Mouse (Mus musculus) embryo, embryonic 11 days (tissue): Measurements from ENCODE around the gene Atp6v0d1.
"Not testable (repeated sequence)": the region's sequence is repeated elsewhere in the genome, so short reads cannot be mapped to it uniquely, and the experiment has no call there.

Source experiments
- DNase-seq: peaks from one replicate; pipeline ENCODE4 v3.0.0-alpha.2; 2015

Atp6v0d1 gene

DNA sequence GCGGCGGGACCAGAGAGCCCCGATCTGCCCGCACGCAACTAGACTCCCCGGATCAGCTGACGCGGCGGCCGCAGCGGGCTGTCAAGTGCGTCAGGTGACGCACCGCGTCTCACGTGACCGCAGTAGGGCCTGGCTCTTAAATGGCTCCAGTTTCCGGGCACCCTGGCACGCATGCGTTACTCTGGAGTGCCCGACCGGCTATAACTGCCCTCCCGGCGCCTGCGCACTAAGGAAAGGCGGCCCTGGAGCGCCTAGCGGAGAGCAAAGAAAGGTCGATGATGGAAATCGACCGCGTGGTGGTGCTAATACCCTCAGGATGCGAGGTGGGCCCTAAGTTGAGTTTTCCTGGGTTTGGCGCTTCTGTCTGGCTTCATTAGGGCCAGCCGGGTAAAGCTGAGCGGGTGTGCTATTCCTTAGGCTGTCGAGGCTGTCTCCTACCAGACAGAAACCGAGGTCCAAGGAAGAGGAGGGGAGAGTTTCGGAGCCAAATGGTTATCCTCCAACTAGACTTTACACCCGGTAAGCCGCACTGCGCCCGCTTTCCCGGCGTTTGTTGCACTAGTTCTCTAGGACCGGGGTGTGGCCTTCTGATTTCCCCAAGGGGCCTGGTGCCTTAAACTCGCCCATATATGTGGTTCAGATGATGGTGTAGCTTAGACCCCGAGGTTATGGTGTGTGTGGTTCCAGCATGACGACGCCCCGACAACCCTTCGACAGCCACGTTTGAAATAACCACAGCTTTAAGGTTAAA is at the start of gene Atp6v0d1:
TSS of gene Atp6v0d1 (minus strand) at position 96 of the 751 bp plus-strand sequence.
- DNase-seq = peak; percentile 100

DNA sequence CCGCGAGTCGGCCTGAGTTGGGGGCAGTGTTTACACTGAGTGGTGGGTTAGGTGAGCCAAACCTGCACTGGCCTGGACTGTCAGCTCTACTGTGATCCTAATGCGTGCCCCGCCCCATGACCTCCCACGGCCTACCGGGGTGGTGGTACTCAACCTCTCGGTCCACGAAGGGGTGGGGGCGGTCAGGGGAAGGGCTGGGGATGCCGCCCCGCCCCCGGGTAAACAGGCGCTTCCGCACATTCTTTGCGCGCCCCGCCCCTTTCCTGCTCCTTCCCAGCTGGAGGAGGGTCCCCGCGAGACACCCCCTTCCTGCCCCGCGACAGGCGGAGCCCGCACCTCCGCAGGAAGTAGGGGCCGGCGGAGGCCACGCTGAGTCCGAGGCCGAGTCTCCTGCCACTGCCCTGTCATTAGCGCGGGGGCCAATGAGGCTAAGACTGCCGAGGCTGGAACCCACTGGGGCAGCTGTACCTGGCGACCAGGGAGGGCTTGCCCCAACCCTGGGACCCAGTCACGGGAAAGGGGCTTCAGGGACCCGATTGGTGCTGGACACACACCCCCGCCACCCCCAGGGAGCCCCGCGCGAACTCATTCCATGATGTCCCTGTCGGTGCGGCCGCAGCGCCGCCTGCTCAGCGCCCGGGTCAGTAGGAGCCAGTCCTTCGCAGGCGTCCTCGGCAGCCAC is 48.1 kb upstream of the Atp6v0d1 start:
- peak; percentile 72 for DNase-seq

DNA sequence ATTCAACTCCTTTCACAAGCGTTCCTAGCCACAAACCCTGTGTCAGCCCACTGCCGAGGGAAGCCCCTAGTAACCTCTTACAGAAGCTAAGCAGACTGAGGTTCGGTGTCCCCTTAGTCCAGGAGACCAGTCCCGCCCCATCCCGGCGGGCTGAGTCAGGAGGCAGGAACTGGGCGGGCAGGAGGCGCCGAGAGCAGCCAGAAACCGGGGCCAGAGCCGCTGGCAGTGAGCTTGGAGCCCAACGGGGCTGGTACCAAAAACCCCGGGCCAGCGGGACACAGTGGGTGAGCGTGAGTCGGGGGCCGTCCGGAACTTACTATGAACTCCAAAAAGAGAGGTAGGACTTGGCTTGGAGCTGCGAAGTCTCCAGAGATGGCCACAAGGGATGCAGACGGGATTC is 47.2 kb upstream of the Atp6v0d1 start:
- DNase-seq = peak; percentile 41

DNA sequence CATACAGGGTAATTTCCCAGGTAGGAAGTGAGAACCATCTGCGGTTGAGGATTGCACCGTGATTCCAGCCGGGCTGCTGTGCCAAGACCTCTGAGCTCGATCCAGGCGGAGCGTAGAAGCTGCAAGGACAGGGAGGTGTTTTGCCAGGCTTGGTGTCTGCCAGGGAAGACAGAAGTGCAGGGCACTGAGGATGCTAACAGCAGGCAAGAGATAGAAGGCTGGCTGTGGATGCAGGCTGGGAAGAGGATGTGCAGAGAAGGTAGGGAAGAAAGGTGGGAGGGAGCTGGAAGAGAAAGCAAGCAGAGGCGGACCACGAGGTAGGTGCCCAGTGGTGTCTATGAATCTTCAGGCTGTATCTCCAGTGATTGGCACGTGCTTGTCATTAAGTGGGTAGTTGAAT is 46.0 kb upstream of the Atp6v0d1 start:
- no peak for DNase-seq

DNA sequence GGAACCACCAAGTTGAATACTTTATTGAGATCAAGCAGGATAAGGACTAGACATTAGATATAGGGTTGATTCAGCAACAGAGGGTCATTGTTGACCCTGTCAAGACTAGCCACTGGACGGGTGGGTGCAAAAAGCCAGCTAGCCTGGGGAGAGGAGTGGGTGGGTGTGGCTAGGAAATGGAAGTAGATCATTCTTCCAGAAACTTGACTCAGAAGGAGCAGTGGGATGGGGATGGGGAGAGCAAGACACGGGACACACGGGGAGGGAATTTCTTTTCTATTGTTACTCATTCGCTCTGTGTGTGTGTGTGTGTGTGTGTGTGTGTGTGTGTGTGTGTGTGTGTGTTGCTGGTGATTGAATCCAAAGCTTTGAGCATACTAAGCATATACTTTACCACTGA is 43.9 kb upstream of the Atp6v0d1 start:
- no peak for DNase-seq

DNA sequence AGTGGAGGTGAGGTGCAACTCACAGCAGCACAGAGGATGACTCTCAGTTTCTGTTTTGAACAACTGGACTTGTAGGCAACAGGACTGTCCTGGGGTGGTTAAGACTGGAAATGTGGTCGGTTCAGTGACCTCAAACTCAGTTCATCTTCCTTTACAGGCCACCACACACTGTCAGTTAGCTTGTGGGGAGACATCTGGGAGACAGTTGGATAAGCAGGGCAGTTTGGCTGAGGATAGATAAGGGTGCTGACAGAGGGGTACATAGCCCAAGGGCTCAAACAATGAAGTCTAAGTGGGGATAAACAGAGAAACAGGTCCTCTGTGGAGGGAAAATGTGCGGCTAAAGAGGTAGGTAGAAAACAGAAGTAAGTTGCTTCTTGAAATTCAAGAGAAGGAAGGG is 43.5 kb upstream of the Atp6v0d1 start:
- no peak for DNase-seq

DNA sequence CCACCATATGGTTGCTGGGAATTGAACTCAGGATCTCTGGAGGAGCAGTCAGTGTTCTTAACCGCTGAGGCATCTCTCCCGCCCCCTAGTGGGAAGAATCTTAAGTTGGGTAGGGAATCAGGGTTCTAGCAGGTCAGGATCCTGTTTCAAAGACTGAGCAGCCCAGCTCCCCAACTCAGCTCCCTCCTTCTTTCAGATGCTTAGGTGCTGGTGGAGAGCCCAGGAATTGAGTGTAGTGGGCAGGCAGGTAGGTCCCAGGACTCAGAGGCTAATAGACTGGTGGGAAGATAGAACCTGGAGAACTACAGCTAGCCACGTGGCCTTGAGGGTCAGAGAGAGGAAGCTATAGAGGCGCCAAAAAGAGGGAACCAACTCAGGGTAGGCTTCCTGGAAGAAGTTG is 41.8 kb upstream of the Atp6v0d1 start:
- DNase-seq = peak; percentile 72

DNA sequence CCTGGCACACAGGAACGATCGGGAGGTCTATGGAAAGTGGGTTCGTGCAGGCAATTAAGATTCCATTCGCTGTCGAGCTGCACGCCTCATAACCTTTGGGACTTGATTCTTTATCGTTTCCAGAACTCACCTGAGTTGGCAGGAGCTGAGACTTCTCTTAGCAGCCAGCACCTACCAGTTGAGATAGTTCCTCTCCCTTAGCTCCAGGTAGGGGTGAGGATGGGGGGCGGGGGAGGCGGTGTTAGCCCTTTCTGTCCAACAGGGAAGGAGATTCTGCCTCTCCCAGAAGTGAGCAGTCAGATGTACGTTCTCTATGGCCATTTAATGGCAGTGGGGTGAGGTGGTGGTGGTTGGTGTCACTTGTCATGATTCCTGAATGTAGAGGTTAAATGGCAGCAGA is 41.2 kb upstream of the Atp6v0d1 start:
- no peak for DNase-seq

DNA sequence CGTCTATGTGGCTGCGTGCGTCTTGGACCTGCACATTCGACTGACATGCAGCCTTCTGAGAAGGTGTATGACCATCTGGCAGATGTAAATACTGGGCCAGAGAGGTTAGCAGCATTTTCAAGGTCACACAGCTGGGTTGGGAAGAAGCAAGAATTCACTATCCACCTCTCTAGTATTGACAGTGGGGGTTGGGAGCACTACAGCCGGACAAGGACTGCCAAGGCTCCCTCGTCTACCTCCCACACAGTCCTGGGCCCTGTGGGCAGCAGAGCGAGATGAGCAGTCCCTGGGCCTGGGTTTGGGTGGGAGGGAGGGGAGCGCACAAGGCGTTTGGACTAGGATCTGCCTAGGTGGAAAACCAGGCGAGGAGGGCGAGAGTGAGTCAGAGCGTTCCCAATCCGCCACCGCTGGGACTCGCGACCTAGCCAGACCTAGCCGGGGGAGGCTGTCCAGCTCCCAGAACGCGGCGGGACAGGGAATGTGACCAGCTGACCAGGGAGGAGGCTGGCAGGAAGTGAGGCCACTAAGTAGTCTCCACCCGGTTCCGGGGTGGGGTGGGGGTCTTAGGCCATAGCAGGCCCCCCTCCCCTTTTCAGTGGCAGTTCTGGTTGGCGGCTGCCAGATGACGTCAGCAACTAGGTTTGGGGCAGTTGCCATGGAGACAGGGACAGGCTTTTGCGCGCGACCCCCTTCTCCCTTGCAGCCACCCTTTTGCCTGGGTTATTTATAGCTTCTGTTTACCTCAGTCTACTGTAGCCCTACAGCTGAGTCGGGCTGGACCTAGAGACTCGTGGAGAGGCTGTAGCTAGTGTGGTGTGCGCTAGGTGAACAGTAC is 40.6 kb upstream of the Atp6v0d1 start:
- DNase-seq = peak; percentile 93

DNA sequence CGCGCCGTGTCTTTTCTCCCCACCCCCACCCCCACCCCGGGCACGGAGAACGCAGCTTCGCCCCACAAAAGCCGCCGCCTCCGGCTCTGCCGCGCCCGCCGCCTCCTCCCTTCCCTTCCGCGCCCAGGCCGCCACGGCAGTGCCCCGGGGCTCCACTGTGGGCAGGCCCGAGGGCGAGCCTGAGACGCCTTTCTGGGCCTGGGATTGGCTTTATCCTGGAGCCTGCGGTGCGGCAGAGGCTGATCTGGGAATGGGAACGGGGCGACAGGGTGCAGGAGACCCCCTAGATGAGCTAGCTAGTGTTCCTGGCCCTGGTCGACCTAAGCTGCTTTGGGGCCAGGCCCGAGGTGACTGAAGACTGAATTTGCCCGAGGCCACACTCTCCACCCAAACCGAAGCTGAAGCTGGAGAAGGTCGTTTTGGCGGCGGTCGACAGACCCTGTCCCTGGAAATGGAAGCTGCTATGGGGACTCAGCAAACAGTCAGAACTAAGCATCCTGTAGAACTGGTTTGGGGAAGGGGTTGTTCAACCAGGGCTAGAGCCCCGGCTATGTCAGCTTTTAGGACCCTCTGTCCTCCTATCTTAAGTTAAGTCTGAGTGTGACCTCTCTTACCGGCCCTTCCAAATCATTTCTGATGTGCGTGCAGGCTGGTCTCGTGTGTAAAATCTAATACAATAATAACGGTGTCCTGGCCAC is 39.8 kb upstream of the Atp6v0d1 start:
- peak; percentile 57 for DNase-seq

DNA sequence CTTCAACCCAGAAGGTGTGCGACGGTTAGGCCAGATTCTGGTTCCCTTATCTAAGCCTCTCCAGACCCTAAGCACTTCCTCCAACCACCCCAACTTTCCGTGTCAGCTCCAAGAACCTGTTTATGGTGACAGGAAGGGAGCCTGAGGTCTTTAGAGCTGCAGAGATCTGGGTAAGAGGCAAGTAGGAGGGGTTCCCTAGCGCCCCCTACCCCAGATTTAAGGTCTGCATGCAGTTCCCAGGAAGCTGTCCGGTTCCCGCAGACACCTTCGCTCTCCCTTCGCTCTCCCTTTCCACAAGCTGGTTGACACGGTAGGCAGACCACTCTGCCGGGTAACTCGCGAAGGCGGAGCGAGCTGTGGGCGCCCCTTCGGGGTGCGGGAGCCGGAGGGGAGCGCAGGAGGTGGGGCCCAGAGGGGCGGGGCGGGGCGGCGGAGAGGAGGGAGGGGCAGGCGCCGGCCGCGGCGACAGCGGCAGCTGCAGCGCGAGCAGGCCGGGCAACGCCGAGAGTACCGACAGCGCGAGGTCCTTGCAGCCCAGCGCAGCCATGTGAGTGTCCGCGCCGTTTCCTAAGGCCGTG is 39.0 kb upstream of the Atp6v0d1 start, which contains the start of gene Ripor1:
TSS of gene Ripor1 (plus strand) at position 452 of the 578 bp plus-strand sequence.
- DNase-seq = peak; percentile 86

DNA sequence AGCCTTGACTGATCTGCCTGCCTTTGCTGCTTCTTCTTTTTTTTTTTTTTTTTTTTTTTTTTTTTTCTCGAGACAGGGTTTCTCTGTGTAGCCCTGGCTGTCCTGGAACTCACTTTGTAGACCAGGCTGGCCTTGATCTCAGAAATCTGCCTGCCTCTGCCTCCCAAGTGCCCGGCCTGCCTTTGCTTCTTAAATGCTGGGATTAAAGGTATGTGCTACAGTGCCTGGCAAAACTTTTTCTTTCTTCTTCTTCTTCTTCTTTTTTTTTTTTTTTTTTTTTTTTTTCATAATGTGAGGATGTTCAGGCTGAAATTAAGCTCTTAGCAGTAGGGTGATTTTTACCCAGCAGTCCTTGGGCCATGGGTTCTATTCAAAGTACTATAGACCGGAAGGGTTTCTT is 36.7 kb upstream of the Atp6v0d1 start:
- DNase-seq = not testable (repeated sequence)

DNA sequence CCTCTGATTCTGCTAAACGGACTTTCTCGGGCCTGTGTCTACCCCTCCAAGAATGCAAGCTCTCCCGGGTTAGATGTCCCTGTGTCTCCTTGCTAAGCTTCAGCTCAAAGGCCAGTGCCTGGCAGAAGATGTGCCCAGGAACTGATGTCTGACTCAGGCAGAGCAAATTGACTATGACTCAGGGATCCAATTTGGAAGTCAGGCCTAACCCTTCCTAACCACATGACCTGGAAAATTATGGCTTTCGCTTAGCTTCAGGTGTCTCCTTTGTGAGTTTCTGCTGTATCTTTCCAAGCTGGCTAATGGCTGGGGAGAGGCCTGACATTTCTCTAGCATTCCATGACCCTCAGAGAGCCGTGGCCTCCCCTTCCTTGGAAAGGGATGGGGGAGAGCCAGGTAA is 35.5 kb upstream of the Atp6v0d1 start:
- no peak for DNase-seq

DNA sequence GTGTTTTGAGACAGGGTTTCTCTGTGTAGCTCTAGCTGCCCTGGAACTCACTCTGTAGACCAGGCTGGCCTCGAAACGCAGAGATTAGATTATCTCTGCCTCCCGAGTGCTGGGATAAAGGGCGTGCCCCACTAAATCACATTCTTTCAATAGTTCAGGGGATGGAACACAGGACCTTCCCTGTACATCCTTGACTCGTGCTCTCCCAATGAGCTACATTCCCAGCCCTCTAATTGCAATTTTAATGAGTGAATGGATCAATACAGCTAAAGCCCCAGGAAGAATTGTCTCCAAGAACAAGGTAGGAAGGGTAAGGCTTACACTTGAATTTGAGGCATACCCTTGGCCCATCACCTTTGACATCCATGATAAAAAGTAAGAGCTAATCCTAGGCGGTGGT is 32.9 kb upstream of the Atp6v0d1 start:
- no peak for DNase-seq

DNA sequence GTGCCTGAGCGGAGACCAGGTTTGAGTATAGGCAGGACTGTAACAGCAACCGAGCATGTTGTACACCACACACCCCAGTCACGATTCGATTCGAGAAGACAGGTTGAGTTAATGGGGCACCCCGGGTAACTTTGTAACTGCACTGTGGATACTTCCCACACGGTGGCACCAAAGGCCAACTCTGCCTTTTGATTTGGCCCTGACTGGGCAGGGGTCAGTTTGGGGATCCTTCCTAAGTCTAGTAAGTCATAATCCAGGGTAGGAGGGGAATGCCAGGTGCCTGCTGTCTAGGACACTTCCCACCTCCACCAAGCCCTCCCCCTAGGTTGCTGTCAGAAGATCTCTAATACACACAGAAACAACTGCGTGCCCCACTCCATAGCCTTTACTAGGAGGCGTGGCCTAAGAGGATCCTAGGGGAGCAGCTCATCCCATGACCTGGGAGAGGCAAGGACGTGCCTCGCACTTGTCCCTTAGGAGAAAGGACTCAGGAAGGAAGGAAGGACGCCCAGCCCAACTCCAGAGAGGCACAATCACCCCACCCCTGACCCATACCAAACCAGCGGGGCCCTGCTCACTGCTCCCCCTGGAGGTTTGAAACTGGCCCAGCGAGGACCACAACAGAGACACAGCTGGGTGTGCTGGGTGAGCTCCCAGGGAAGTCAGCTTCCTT is 30.7 kb upstream of the Atp6v0d1 start:
- DNase-seq = peak; percentile 70

DNA sequence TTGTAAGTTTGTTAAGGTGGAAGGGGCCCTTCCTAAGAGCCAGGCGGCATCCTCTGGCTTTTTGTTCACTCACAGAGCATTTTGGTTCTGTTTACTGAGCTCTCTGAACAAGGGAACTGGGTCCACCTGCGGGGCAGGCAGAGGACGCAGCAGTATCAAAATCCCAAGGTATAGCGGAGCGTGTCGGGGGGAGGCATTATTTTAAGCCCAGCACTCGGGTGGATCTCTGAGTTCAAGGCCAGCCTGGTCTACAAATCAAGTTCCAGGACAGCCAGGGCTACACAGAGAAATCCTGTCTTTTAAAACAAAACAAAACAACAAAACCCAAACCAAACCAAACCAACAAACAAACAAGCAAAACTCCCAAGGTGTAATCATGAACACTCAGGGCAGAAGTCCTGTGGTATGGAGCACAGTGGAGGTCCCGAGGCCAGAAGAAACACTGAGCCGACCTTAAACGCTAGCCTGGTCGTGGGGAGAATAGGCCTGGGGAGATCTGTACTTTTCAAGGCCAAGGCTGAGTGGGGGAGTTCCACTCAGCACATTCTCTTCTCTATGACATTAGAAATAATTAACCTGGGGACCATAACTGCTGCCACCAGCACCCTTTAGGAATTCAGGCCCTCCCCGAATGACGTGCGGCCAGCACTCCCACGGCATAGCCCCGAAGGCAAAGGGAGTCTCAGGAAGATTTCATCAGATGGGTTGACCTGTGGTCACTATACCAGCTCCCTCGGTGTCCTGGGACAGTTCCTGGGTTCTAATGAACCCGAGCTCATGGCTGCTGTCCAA is 28.8 kb upstream of the Atp6v0d1 start:
- no peak for DNase-seq

DNA sequence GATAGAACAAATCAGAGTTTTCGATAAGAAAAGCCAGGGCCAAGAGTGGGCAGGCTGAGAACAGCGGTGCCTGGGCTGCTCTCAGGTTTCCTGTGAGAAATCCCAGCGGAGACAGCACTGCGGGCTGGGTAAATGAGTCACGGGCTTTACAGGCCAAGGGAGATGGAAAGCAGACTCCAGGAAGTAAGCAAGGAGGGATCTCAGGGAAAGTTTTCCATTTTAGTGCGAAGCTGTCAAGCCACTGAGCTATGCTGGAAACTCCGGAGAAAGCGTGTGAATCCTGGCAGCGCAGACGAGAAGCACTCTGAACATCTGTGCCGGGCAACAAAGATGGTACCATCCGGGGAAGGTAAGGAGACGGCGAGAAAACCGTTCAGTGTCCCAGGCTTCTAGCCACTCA is 28.0 kb upstream of the Atp6v0d1 start:
- DNase-seq = peak; percentile 74

DNA sequence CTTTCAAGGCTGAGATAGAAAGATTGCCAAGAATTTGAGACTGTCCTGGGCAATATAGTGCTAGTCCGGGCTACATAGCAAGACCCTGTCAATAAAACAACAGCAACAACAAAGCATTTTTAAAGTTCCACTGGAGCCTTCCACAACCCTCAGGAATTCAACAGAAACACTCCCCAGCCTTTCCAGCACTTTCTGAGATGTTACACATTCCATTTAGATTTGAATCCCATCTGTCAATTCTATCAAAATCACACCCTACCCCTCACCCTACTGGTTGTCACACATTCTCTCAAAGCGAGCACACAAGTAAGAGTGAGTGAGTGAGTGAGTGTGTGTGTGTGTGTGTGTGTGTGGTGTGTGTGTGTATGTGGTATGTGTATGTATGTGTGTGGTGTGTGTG is 26.6 kb upstream of the Atp6v0d1 start:
- no peak for DNase-seq

DNA sequence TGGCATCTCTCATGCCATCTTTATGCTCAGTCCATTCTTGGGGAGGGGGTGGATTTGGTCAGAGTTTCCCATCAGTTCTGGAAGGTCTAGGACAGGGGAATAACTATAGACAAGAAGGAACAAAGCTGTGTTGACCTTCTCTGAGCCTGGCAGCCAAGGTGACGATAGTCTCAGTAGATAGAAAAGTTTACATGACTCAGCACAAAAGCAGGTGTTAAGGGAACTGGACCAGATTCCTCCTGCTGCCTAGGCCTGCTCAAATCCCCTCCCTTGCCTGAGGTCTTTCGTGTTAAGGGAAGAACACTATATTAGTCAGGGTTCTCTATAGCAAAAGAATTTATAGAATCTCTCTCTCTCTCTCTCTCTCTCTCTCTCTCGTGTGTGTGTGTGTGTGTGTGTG is 13.9 kb upstream of the Atp6v0d1 start:
- DNase-seq = no peak

DNA sequence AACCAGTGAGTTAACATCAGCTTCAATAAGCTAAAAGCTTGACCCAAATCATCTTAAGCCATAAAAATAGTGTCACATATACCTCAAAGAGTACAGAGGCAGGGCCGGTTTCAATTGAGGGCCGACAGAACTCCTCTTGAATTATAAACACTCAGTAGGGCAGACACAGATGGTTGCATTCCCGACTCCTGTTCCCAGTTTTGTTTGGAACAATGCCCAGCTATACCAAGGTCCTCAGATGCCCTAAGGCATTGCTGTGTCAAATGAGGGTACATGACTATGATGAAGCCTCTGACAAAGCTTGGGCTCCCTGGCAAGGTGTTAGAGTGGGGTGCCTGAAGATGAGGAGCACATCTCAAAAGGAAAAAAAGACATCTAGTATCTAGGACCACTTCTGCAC is 9.7 kb upstream of the Atp6v0d1 start:
- DNase-seq = no peak

DNA sequence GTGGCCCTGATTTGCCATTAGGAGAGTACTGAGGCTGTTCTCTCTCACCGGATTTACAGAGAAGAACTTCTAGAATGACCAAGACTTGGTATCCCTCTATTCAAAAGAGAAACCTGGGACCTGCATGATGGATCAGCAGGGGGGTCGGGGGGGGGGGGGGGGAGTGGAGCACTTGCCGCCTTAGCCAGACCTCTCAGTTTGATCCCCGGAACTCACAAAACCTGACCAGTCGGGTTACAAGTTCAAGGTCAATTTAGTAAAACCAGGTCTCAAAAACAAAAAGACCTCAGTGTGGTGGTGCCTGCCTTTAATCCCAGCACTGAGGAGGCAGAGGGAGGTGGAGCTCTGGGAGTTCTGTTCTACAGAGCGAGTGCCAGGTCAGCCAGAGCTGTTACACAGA is 8.9 kb upstream of the Atp6v0d1 start:
- DNase-seq = no peak
